Mouse (Mus musculus) ZHBTc4 (cell line): Measurements from ENCODE around the gene Washc2.

Source experiments
- DNase-seq: peaks from one replicate; pipeline ENCODE4 v3.0.0-alpha.2; 2011; ENCODE audit warnings: low read depth, low spot score

Washc2 gene

GRCm38 (mm10) chr6:116262824-116263223 lies 55.0 kb downstream of the Washc2 start:
- no peak for DNase-seq

GRCm38 (mm10) chr6:116264018-116264651 lies 56.3 kb downstream of the Washc2 start, which contains the start of gene Zfand4:
Zfand4 (plus strand) TSS chr6:116264222.
- DNase-seq, result peak; percentile 95

- no peak for DNase-seq
Observed at GRCm38 (mm10) chr6:116264836-116265235, 57.0 kb downstream of the Washc2 start.

GRCm38 (mm10) chr6:116265603-116266002 lies 57.8 kb downstream of the Washc2 start:
- no peak for DNase-seq

- DNase-seq, result peak; percentile 78
Observed at GRCm38 (mm10) chr6:116266273-116267109, 58.7 kb downstream of the Washc2 start.

GRCm38 (mm10) chr6:116267110-116267423 lies 59.2 kb downstream of the Washc2 start:
- no peak for DNase-seq

GRCm38 (mm10) chr6:116275695-116276094 lies 67.9 kb downstream of the Washc2 start:
- DNase-seq, result no peak

GRCm38 (mm10) chr6:116278679-116279317 lies 71.0 kb downstream of the Washc2 start:
- DNase-seq, result no peak

- no peak for DNase-seq
Observed at GRCm38 (mm10) chr6:116281014-116281413, 73.2 kb downstream of the Washc2 start.

- peak; percentile 76 for DNase-seq
Observed at GRCm38 (mm10) chr6:116282546-116282945, 74.7 kb downstream of the Washc2 start.

GRCm38 (mm10) chr6:116283280-116283679 lies 75.4 kb downstream of the Washc2 start:
- no peak for DNase-seq

GRCm38 (mm10) chr6:116286321-116286720 lies 78.5 kb downstream of the Washc2 start:
- no peak for DNase-seq

GRCm38 (mm10) chr6:116286870-116287575 lies 79.2 kb downstream of the Washc2 start:
- DNase-seq, result no peak

- no peak for DNase-seq
Observed at GRCm38 (mm10) chr6:116311411-116311810, 103.6 kb downstream of the Washc2 start.
